Mouse (Mus musculus): ENCODE measurements around the gene Gm49373. TPM values are rescaled to one million over a fixed set of nuclear protein-coding genes. Genes with fewer than 3 reads are reported as not detected.
"Not testable (repeated sequence)": the region's sequence is repeated elsewhere in the genome, so short reads cannot be mapped to it uniquely, and the experiment has no call there.

Gene Gm49373
- polyA plus RNA-seq, 1 experiment from 2014 or later: 0.36 TPM

GRCm38 (mm10) chr9:21072641-21073040 lies 255 bp downstream of the Gm49373 start:
- peak overlapping the region; percentile 71 for H3K27ac ChIP-seq (replicated peaks)
- peak overlapping the region; percentile 86 for H3K4me3 ChIP-seq
- H3K36me3 ChIP-seq: peaks cover 74% of the 10 kb centered on the region
- ATAC-seq (ENCODE audit: extremely low read depth, insufficient number of reproducible peaks, low FRiP score, low TSS enrichment): no peak
- peak overlapping the region; percentile 92 for H3K9ac ChIP-seq
- no peaks in the 10 kb centered on the region for H3K9me3 ChIP-seq
- WGBS: 7% methylated on average over 4 of the region's 4 CpGs
- H3K4me1 ChIP-seq: peaks cover 19% of the 10 kb centered on the region
- no peaks in the 10 kb centered on the region for H3K27me3 ChIP-seq (replicated peaks)
- H3K4me2 ChIP-seq: peak overlapping the region; percentile 87

GRCm38 (mm10) chr9:21067006-21067684 lies 5.8 kb downstream of the Gm49373 start, which contains the start of gene Zglp1:
TSS of gene Zglp1 (minus strand) at chr9:21067093.
- Histone ChIP-seq H3K27me3 (replicated peaks) (no peaks in the 10 kb centered on the region), H3K36me3 (peaks cover 87% of the 10 kb centered on the region), H3K9me3 (no peaks in the 10 kb centered on the region), H3K27ac (replicated peaks) (no peak within 1 kb of the TSS), H3K4me2 (no peak within 1 kb of the TSS), H3K4me3 (no peak within 1 kb of the TSS), H3K9ac (no peak within 1 kb of the TSS), H3K4me1 (peaks cover 6% of the 10 kb centered on the region)
- ATAC-seq (ENCODE audit: extremely low read depth, insufficient number of reproducible peaks, low FRiP score, low TSS enrichment): 0 out of 2 replicates have a peak, but pooled peaks have one; percentile 7
- WGBS: 78% methylated on average over 27 of the region's 27 CpGs

GRCm38 (mm10) chr9:21062928-21063327 lies 10.0 kb downstream of the Gm49373 start:
- H3K4me3 ChIP-seq: no peak overlapping the region
- no peak overlapping the region for H3K4me2 ChIP-seq
- H3K27ac ChIP-seq (replicated peaks): no peak overlapping the region
- ATAC-seq (ENCODE audit: extremely low read depth, insufficient number of reproducible peaks, low FRiP score, low TSS enrichment): no peak
- H3K4me1 ChIP-seq: no peaks in the 10 kb centered on the region
- no peaks in the 10 kb centered on the region for H3K9me3 ChIP-seq
- 83% methylated on average over 2 of the region's 2 CpGs for WGBS
- H3K9ac ChIP-seq: no peak overlapping the region
- H3K27me3 ChIP-seq (replicated peaks): no peaks in the 10 kb centered on the region
- peaks cover 61% of the 10 kb centered on the region for H3K36me3 ChIP-seq

DNA sequence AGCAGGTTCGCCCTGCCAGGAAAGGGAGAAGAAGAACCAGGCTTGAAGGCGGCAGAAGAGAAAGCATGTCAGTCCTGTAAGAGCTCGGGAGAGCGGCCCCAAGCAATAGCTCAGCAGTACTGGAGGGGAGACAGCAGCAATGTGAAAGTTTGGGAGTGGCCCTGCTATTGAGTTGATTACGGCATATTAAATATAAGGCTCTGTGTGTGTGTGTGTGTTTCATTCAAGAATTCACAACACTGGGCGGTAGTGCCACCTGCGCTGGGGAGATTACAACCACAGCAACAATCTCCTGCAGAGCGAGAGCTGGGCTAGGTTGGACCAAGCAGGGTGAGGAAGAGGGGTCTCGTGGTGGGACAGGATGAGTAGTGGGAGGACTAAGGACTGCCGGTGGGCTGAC lies 21.3 kb downstream of the Gm49373 start:
- H3K27me3 ChIP-seq (replicated peaks): peaks cover 21% of the 10 kb centered on the region; the same call in 1 of the 2 replicates
- WGBS: 51% methylated on average over 10 of the region's 10 CpGs
- H3K9me3 ChIP-seq: no peaks in the 10 kb centered on the region
- no peak overlapping the region for H3K4me2 ChIP-seq
- no peaks in the 10 kb centered on the region for H3K4me1 ChIP-seq
- no peak for ATAC-seq (ENCODE audit: extremely low read depth, insufficient number of reproducible peaks, low FRiP score, low TSS enrichment)
- no peaks in the 10 kb centered on the region for H3K36me3 ChIP-seq
- H3K4me3 ChIP-seq: no peak overlapping the region
- no peak overlapping the region for H3K9ac ChIP-seq
- H3K27ac ChIP-seq (replicated peaks): no peak overlapping the region

DNA sequence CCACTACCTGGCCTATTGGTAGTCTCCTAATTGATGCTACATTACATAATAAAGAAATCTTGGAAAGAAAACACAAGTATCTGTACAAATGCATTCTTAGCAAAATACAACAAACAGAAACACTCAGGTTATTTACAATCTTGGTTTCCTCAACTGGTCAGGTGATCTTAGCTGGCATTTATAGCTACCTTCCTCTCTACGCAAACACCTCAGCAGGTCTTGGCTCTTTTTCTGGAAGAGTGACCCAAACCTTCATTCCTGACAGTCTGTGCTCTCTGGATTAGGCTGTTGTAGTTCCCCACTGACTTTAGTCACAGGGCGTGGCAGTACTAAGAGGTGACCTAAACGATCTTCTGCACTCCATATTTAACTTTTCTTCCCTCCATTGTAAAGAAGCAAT lies 27.7 kb downstream of the Gm49373 start:
- no peak overlapping the region for H3K4me3 ChIP-seq
- H3K27me3 ChIP-seq (replicated peaks): peaks cover 10% of the 10 kb centered on the region
- 0 out of 2 replicates have a peak, but pooled peaks cover 2% of the 10 kb centered on the region for H3K4me1 ChIP-seq
- no peak overlapping the region for H3K4me2 ChIP-seq
- H3K27ac ChIP-seq (replicated peaks): no peak overlapping the region
- 69% methylated on average over 3 of the region's 3 CpGs for WGBS
- no peak for ATAC-seq (ENCODE audit: extremely low read depth, insufficient number of reproducible peaks, low FRiP score, low TSS enrichment)
- no peaks in the 10 kb centered on the region for H3K36me3 ChIP-seq
- no peak overlapping the region for H3K9ac ChIP-seq
- H3K9me3 ChIP-seq: no peaks in the 10 kb centered on the region

DNA sequence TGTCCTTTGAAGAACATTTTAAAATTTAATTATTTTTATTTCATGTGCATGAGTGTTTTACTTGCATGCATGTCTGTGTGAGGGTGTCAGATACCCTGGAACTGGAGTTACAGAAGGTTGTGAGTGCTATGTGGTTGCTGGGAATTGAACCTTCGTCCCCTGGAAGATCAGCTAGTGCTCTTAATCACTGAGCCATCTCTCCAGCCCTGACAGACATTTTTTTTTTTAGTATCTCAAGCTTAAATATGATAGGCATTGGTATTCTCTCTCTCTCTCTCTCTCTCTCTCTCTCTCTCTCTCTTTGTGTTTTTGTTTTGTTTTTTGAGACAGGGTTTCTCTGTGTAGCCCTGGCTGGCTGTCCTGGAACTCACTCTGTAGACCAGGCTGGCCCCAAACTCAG lies 28.1 kb downstream of the Gm49373 start:
- H3K36me3 ChIP-seq; H3K27ac ChIP-seq (replicated peaks); ATAC-seq (ENCODE audit: extremely low read depth, insufficient number of reproducible peaks, low FRiP score, low TSS enrichment); H3K9ac ChIP-seq; H3K4me3 ChIP-seq; H3K4me2 ChIP-seq; H3K9me3 ChIP-seq; H3K4me1 ChIP-seq: not testable (repeated sequence)
- H3K27me3 ChIP-seq (replicated peaks): peaks cover 12% of the 10 kb centered on the region
- 43% methylated on average over 1 of the region's 1 CpGs for WGBS

- 69% methylated on average over 4 of the region's 4 CpGs for WGBS
- Histone ChIP-seq H3K4me2 (no peak overlapping the region), H3K4me1 (0 out of 2 replicates have a peak, but pooled peaks cover 2% of the 10 kb centered on the region), H3K36me3 (no peaks in the 10 kb centered on the region), H3K27ac (replicated peaks) (no peak overlapping the region), H3K9me3 (no peaks in the 10 kb centered on the region), H3K4me3 (no peak overlapping the region), H3K9ac (no peak overlapping the region), H3K27me3 (replicated peaks) (peaks cover 24% of the 10 kb centered on the region)
- ATAC-seq (ENCODE audit: extremely low read depth, insufficient number of reproducible peaks, low FRiP score, low TSS enrichment): no peak
These were observed 29.3 kb downstream of the Gm49373 start for GRCm38 (mm10) chr9:21043563-21043962.

DNA sequence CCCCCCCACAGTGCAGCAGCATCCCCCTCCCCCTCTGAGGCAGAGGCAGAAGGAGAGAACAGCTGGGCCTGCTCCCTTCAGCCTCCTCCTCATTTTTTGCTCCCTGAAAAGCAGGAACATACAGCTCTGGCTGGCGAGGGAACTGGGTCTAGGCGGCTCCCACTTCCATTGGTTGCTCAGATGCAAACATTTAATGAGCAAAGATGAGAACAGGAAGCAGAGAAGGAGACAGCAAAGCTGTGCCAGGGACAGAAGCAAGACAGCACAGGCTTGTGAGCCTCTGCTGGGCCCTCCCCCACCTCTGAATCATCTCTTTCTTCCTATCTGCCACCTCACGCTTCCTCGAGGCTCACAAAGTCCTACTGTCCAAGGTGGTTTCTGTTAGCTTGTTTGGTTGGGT lies 31.6 kb downstream of the Gm49373 start:
- 54% methylated on average over 4 of the region's 4 CpGs for WGBS
- H3K4me3 ChIP-seq: no peak overlapping the region
- H3K27me3 ChIP-seq (replicated peaks): peaks cover 46% of the 10 kb centered on the region
- no peak overlapping the region for H3K27ac ChIP-seq (replicated peaks)
- H3K9me3 ChIP-seq: no peaks in the 10 kb centered on the region
- H3K4me1 ChIP-seq: peaks cover 20% of the 10 kb centered on the region
- no peak overlapping the region for H3K9ac ChIP-seq
- H3K4me2 ChIP-seq: no peak overlapping the region
- no peaks in the 10 kb centered on the region for H3K36me3 ChIP-seq
- ATAC-seq (ENCODE audit: extremely low read depth, insufficient number of reproducible peaks, low FRiP score, low TSS enrichment): no peak

- Histone ChIP-seq H3K36me3 (no peaks in the 10 kb centered on the region), H3K27ac (replicated peaks) (no peak overlapping the region), H3K4me1 (peaks cover 30% of the 10 kb centered on the region), H3K9me3 (no peaks in the 10 kb centered on the region), H3K4me2 (no peak overlapping the region), H3K27me3 (replicated peaks) (peaks cover 62% of the 10 kb centered on the region), H3K9ac (no peak overlapping the region), H3K4me3 (no peak overlapping the region)
- WGBS: 70% methylated on average over 3 of the region's 3 CpGs
- no peak for ATAC-seq (ENCODE audit: extremely low read depth, insufficient number of reproducible peaks, low FRiP score, low TSS enrichment)
These were observed 33.1 kb downstream of the Gm49373 start for GRCm38 (mm10) chr9:21039779-21040178.

- H3K27ac ChIP-seq (replicated peaks): no peak overlapping the region
- ATAC-seq (ENCODE audit: extremely low read depth, insufficient number of reproducible peaks, low FRiP score, low TSS enrichment): peak; percentile 32; the same call in 1 of the 2 replicates
- WGBS: 2% methylated on average over 31 of the region's 31 CpGs
These were observed 35.4 kb downstream of the Gm49373 start for GRCm38 (mm10) chr9:21037481-21037891.

DNA sequence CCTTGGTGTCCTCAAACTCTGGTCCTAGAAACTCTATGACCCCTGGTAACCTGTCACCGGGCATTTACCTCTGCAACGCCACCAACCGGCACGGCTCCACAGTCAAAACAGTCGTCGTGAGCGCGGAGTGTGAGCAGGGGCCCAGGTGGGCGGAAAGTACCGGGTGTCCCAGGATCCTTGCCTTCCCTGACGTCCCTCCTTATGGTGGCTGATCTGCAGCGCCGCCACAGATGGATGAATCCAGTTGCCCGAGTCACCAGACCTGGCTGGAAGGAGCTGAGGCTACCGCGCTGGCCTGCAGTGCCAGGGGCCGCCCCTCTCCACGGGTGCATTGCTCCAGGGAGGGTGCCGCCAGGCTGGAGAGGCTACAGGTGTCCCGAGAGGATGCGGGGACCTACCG lies 36.2 kb downstream of the Gm49373 start:
- no peak for ATAC-seq (ENCODE audit: extremely low read depth, insufficient number of reproducible peaks, low FRiP score, low TSS enrichment)

More at GRCm38 (mm10) chr9:21037481-21037891, 35.4 kb downstream of the Gm49373 start:
- Histone ChIP-seq H3K4me1 (peaks cover 46% of the 10 kb centered on the region), H3K36me3 (no peaks in the 10 kb centered on the region), H3K9ac (peak overlapping the region; percentile 69), H3K4me3 (peak overlapping the region; percentile 43), H3K9me3 (no peaks in the 10 kb centered on the region), H3K27me3 (replicated peaks) (peaks cover 85% of the 10 kb centered on the region), H3K4me2 (peak overlapping the region; percentile 70)

GRCm38 (mm10) chr9:21036161-21036560 lies 36.7 kb downstream of the Gm49373 start:
- H3K4me2 ChIP-seq: peak overlapping the region; percentile 70
- H3K4me3 ChIP-seq: peak overlapping the region; percentile 43; the same call in 1 of the 2 replicates
- H3K4me1 ChIP-seq: peaks cover 57% of the 10 kb centered on the region
- no peaks in the 10 kb centered on the region for H3K36me3 ChIP-seq
- H3K27ac ChIP-seq (replicated peaks): no peak overlapping the region
- H3K9ac ChIP-seq: peak overlapping the region; percentile 37; the same call in 1 of the 2 replicates
- H3K9me3 ChIP-seq: no peaks in the 10 kb centered on the region
- 7% methylated on average over 20 of the region's 20 CpGs for WGBS
- no peak for ATAC-seq (ENCODE audit: extremely low read depth, insufficient number of reproducible peaks, low FRiP score, low TSS enrichment)
- peaks cover 98% of the 10 kb centered on the region for H3K27me3 ChIP-seq (replicated peaks)

More for the DNA sequence above, 36.2 kb downstream of the Gm49373 start:
- H3K9ac ChIP-seq: peak overlapping the region; percentile 69; the same call in 1 of the 2 replicates
- no peaks in the 10 kb centered on the region for H3K9me3 ChIP-seq
- H3K36me3 ChIP-seq: no peaks in the 10 kb centered on the region
- peak overlapping the region; percentile 70 for H3K4me2 ChIP-seq
- H3K27me3 ChIP-seq (replicated peaks): peaks cover 93% of the 10 kb centered on the region
- H3K4me1 ChIP-seq: peaks cover 55% of the 10 kb centered on the region
- no peak overlapping the region for H3K27ac ChIP-seq (replicated peaks)
- WGBS: 5% methylated on average over 22 of the region's 22 CpGs
- H3K4me3 ChIP-seq: peak overlapping the region; percentile 43
